Mouse (Mus musculus) hematopoietic stem cell, adult 5-6 weeks (primary cell): ENCODE results near the gene Scgb2b11. TPM values are rescaled to one million over a fixed set of nuclear protein-coding genes. Genes with fewer than 3 reads are reported as not detected.
"Not testable (repeated sequence)": the region's sequence is repeated elsewhere in the genome, so short reads cannot be mapped to it uniquely, and the experiment has no call there.

Source experiments
- ATAC-seq, 2 experiments: fragments of 125-278 bp in 1 of 2; replicated peaks in 1 of 2; 2 replicates each; pipeline ENCODE4 v1.8.0; 2016 to 2017; ENCODE audit warnings: inconsistent platforms in 2 of 2, mild to moderate bottlenecking in 2 of 2, moderate number of reproducible peaks in 2 of 2, low read depth in 1 of 2, moderate TSS enrichment in 1 of 2; ENCODE audit not compliant: low FRiP score in 2 of 2, poor library complexity in 2 of 2, severe bottlenecking in 2 of 2, insufficient read depth in 1 of 2, low TSS enrichment in 1 of 2
- total RNA-seq: library from RNA; stranded (forward); fragments of 172-1452, 232-1000 nt; gene quantifications from 2 replicates; pipeline ENCODE4 v1.2.3, GENCODE M21; 2017

Scgb2b11 gene
- not detected in 2 replicates for total RNA-seq

GRCm38 (mm10) chr7:32211045-32211444 lies at the start of gene Scgb2b11:
Scgb2b11 (minus strand) TSS chr7:32211145.
- ATAC-seq = not testable (repeated sequence)

GRCm38 (mm10) chr7:32222540-32222939 lies 11.6 kb upstream of the Scgb2b11 start, which contains the start of gene Scgb1b11:
Scgb1b11 (plus strand) TSS chr7:32222840.
- not testable (repeated sequence) for ATAC-seq

Other genes with a start within 250 kb of the Scgb2b11 start
- not detected in 2 replicates for gene Scgb1b10, start 110.3 kb downstream of the Scgb2b11 start, total RNA-seq
- not detected in 2 replicates for gene Scgb1b11, start 11.7 kb upstream of the Scgb2b11 start, total RNA-seq
- gene Scgb2b12, start 116.1 kb upstream of the Scgb2b11 start, total RNA-seq = not detected in 2 replicates
- gene Scgb1b12, start 123.0 kb upstream of the Scgb2b11 start, total RNA-seq = not detected in 2 replicates
- not detected in 2 replicates for gene Scgb1b29, start 230.4 kb upstream of the Scgb2b11 start, total RNA-seq